Mouse (Mus musculus) spleen, adult 12 weeks (tissue): ENCODE measurements around the gene Adcy6.

Experiments used
- DNase-seq: peaks from one replicate; pipeline ENCODE4 v3.0.0; 2022; ENCODE audit warnings: low spot score

Gene Adcy6

DNA sequence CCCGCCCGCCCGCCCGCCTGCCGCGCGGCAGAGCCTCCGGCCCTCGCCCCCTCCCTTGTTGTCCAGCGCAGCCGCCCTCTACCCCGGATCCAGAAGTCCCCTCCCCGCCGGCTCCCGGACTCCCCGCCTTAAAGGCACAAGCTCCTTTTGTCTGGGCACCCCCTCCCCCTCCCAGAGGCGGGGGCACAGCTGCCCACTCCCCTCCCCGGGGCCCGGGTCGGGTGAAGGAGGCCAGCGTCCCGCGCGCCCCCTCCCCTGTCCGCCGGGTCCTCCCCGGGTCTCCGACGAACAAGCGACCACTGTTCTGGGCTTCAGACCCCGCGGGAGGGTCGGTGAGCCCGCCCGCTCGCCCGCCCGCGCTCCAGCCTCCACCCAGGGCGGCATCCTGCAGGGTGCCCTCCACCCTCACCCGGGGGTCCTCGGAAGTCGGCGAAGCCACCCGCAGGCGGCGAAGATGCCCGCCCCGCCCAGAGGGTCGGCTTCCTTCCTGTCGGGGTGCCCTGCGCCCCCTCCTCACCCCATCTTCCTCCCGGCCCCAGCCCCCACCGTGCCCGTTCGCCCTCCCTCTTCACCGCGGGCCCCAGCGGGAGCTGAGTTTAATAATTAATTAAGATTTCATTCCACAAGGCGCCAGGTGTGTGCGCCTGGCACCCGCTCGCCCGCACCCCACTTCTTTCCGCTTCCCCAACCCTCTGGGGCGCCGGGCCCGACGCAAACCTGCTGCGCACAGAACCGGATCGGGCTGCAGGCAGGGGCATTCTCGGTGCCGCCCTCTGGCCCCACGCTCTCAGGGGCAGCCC is at the start of gene Adcy6:
Adcy6 (minus strand) TSS at position 746 of the 800 bp plus-strand sequence.
- DNase-seq = peak; percentile 19

DNA sequence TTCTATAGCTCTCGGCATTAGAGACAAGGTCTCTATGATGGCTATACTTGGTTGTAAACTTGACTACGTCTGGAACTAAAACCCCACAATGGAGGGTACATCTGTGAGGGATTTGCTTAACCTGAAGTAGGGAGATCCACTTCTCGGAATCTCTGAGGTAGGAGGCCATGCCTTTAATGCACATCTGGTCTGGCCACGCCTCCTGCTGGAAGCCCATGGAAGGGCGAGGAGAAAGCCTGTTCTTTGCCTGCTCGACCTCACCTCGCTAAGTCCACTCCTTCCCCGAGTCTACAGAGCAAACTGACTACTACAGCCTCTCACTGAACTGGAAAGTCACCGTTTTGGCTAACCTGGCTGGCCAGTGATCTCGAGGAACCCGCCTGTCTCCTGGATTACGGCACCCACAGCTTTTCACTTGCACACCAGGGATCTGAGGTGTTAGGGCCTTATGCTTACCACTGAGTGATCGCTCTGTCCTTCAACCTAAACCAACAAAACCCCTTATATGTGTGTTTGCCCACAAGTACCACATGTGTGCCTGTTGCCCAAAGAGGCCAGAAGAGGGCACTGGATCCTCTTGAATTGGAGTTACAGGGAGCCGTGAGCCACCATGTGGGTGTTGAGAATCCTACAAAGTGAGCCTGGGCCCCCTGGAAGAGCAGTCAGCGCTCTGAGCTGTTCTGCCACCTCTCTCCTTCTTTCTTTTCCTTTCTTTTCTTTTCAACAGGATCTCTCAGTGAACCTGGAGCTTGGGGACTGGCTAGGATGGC is 47.3 kb upstream of the Adcy6 start:
- DNase-seq = no peak

DNA sequence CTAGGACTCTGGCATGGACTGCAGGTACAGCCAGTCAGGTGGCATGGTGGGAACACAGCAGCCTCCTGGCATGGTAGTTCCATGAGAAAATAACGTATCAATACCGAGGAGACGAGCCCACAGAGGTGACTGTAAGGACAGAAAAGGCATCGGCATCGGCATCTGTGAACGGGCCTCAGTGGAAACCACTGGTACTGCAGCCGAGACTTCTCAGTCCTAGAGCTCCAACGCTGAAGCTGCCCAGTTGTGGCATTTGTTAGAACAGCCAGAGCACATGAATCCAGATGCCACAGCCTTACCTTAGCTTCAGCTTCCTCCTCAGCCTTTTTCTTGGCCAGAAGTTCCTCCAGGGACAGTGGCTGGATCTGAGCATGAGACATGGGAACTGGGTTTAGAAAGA is 42.3 kb upstream of the Adcy6 start:
- DNase-seq = no peak

DNA sequence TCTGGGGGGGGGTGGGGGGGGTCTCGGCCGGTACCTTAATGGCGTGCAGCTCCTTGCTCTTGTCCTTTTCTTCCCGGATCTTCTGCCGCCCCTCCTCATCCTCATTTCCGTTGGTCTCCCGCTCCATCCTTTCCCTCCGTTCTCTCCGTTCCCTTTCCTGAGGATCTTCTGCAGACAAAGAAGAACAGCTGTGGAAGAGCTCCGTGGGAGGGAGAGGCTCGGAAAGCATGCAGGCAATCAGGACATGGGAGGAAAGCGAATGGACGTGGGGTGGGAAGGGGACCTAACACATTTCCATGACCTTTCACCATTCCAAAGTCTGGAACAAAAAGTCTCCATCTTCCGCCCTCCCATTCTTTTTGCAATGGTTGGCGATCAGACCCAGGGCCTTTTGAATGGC is 41.6 kb upstream of the Adcy6 start:
- no peak for DNase-seq

DNA sequence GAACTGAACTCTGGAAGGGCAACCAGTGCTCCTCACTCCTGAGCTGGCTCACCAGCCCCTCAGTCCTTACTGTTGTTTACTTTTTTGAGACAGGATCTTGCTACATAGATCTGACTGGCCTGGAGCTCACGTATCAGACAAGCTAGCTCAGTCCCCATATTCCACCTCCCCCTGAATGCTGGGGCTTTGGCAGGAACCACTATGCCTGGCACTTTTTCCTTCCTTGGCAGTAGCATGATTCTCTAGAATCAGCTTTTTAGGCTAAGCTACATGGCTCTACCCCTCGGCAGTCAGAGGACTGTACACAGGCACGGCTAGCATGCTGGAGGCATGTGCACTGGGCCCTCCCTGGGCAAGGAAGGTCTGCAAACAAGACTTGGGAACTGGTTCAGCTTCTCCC is 38.2 kb upstream of the Adcy6 start:
- DNase-seq = no peak

DNA sequence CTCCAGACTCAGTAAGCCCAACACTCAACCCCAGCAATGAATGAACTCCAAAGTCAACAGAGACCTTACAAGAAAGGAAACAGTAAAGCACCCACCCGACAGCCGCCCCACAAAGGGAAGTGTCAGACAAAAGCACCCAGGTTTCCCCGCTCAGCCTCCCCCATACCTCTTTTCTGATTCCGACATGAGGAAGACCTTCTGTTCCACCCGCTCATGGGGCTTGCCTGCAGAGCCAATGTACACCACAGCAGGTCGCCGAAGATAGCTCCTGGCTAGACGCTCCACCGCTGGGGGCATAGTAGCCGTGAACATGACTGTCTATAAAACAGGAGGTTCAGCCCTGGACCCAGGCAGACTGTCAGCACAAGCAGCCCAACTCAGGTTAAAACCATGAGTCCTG is 37.4 kb upstream of the Adcy6 start:
- no peak for DNase-seq

DNA sequence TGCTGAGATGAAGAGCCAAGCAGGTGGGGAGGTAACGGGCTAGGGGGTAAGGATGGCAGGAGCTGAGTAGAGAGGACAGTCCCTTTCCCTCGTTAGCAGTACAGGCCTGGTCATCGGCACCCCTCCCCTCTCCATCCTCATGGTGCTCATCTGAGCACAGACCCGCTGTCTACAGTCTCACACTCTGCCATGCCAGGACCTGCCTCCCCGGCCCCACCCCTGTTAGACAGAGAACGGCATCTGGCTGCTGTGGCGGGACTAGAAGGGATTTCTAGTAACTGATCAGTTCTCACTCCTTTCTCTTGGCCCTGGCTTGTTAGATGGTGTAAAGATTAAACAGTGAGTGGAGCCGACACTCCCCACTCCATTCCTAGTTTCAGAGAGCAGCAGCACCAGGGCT is 36.9 kb upstream of the Adcy6 start:
- DNase-seq = no peak

DNA sequence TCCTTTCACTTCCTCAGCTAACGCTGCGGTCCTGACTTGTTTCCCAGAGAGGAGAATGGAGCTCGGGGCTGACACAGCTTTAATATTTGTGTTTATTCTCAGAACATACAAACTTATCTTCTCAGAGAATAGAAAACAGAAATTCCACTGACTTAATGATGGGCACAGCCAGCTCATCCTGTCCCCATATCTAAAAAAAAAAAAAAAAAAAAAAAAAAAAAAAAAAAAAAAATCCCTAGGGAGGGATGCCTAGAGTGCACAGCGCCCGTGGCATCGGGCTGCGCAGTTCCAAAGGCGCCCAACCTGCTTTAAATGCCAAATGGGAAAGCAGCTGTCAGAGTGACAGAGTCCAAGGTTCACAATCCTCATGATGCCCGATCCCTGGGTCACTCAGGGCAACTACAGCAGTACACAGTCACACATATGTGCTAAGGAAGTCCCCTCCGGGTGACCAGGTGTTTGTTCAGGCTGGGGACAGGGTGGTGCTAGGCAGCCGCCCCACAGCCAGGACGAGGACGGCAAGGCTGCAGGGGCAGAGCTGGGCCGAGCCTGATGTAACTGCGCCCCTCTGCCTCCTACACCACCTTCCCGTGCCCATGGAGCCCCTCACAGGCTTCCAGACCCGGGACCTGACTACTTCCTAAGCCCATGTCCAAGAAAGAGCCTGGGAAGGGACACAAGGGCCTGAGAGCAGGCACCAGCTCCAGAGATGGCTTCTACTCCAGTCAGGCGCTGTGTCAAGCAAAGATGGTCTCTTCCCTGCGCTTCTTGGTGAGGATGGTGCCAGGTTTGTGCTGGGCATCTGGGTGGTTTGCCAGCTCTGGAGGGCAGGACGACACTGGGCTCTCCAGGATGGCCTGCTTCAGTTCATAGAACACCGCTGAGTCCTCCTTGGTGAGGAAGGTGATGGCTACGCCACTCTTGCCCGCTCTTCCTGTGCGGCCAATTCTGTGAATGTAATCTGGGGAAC is 35.5 kb upstream of the Adcy6 start:
- DNase-seq = no peak

DNA sequence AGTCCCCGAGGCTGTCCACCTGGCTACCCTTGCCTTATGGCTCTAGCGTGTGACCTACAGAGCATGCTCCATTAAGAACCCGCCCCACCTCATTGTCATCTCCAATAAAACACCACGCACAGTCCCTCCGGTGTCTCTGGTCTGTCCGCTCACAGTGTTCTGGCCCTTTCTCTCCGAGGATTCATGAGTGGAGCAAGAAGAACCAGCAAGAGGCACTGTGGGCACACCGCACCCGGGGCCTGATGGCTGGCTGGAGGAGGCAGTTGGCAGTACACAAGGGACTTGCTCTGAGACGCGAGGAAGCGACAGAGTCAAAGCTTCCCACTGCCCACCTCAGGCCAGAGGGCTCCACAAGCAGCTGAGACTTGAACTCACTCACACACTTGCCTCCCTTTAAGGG is 34.5 kb upstream of the Adcy6 start:
- no peak for DNase-seq

DNA sequence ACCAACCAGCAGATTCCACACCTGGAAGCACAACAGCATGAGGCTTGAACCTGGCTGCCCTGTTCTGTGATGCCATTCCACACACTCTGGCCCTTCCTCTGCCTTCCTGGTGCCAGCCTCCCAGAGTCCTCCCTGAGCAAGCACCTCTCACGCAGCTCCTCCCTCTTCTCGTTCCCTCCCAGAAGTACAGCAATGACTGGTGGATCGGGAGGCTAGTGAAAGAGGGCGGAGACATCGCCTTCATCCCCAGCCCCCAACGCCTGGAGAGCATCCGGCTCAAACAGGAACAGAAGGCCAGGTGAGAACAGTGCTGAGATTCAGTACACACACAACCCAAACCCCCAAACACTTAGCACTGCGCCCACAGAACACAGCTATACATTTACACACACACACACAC is 30.3 kb upstream of the Adcy6 start:
- no peak for DNase-seq

DNA sequence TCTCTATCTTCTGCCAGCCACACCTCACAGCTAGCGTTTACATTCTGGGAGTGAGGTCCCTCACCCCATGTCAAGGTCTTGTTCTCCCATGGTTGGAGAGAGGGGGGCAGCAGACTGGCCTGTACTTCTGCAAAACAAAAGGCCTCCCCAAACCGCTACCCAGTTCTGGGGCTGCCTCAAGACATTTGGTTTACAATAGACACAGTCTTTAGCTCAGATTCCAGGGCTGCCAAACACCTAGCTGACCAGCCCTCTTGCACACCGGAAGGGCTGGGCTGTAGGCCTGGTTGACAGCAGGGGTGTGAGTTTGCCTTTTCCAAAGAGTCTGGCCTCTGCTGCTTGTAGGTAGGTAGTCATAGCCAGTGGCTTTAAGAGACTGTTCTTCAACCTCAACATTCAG is 27.3 kb upstream of the Adcy6 start:
- no peak for DNase-seq

DNA sequence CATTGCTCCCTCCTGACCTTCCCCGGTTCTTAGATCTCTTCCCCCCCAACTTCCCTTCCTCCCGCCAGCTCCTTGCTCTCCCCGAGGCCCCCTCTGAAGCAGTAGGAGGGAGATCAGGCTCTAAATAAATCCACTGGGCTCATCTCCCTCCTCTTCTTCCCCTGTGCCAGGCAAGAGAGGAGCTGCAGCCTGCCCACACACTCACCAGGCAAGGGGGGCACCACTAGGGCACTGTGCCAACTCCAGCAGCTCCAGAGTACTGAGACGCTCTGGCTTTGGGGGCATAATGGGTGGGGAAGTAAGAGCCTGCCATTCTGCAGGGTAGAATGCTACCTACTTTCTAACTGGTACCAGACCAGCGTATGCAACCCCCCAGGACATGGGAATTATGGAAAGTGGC is 26.6 kb upstream of the Adcy6 start:
- DNase-seq = no peak

DNA sequence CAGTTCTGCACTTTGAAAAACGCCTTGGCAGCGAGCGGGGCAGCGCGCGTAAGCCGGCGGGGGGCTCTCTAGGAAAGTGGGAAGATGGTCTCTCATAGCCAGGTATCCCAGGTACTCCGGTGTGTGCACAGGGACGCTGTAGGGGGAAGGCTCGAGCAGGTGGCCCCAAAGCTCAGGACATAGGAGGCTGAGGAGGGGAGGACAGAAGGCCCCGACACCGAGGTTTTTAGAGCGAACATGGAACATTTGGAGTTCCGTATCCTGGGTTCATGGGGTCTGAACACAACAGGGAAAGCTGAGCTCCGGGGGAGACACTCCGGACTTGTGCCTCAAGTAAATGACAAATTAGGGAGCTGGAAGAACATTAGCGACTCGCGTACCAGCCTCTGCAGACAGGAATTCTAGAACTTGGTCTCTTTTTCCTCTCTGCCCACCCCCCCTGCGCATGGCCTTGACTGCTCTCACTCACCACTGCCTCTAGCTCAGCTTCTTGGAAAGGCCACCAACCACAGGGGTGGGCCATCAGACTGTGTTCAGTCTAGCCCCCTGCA is 25.5 kb upstream of the Adcy6 start:
- no peak for DNase-seq

DNA sequence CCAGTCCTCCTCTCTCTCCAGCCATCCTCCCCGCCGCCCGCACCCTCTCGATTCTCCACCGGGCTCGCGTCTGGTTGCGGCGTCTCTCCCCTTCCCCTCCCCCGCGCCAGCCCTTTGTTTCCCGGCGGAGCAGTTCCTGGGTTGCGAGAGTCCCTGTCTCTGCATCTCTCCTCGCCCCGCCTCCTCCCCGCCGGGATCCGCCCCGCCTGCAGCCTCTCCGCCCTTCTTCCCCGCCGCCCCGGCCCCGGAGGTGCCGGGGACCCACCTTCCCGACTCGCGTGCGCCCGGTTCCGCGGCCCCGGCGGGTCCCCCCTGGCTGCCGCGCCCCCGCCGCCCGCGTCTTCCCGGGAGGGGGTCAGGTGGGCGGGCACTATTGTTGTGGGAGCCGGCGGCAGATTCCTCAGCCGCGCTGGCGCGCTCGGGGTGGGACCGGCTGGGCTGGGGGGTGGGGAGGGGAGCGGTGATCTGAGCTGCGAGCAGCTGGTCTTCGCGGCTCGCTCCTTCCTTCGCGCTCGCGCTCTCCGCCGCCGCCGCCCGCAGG is 24.7 kb upstream of the Adcy6 start:
- DNase-seq = peak; percentile 17

DNA sequence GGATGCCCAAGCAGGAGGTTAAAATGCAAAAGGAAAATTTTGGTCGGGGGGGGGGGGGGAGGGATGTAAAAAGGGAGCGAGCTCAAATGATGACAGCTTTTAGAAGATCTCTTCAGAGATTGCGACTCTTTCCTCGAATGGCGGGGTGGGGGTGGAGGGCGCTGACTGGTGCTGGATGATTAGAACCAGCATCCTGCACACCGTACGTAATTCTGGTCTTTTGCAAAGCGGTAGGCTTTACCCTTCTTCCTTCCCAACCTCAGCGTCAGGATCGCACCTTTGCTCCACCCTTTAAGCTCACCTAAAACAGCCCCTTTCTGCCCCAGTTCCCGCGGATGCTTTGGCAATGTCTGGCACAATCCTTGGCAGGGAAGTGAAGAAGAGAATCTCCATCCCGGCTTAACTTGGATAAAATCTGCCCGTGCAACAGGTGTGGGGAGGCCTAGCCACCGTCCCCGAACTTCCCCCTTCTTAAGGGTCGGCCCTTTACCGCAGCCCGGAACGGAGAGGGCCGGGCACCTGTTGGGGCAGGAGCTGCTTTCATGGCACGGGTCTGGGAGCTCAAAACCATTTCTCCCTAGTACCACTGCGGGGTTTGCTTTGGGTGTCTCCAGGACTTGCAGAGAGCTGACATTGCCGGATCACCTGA is 24.1 kb upstream of the Adcy6 start:
- no peak for DNase-seq

DNA sequence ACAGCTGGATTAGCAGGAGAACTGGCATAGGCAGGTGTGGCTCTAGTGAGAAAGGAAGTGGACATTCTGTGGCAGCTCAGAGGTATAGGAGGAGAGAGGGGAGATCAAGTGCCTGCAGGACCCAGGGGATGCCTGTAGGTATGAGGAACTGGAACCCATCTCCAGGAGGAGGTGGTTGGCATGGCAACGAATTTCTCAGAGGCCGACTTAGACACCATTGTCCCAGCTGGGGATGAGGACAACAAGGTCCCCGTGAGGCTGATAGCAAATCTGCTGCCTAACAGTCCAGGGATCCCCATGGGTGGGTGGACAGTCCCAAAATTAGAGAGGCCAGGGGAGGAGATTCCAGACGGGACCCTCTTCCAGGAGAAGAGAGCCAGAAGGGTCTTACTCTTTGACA is 23.0 kb upstream of the Adcy6 start:
- no peak for DNase-seq

DNA sequence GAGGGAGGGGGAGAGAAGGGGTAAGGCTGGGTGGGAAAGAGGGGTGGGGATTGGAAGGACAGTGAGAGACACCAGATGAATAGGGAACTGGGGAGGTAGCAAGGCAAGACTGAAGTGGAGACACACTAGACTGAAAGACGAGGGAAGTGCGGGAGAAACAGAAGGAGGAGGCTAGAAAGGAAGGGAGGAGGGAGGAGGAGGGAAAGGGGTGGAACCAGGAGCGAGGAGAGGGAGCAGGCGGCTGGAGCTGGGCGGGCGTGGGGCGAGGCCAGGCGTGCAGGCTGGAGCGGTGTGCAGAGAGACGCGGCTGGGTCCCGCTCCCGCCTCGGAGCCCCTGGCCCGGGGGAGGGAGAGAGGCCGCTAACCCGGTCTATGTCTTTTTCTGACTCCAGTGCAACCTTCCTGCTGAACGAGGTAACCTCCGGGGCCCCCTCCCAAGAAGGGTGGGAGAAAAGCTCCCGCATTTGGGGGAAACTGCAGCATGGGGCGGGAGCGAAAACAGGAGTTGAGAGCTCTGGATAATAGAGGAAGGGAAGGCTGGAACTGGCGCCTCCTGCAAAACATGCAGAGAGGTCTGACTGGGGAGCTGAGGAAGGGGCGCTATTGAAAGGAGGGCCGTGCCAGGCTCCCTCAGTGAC is 22.4 kb upstream of the Adcy6 start:
- DNase-seq = no peak

DNA sequence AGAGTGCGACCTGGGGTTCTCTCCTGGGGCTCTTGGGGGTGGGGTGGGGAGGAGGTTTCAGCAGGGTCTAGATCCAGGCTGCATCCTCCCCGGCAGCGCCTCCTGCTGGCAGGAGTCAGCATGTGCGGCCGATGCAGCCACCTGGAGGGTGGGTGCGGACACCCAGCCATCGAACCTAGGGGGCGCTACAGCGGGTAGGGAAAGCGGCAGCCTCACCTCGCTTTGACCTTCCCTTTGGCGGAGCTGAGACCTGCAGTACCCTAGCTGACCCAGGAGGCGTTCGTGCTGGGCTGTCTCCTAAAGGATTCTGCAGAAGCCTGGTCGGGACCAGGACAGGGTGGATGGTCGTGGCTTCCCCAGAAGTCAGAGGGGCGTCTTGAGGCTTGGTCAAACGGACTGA is 21.6 kb upstream of the Adcy6 start:
- DNase-seq = peak; percentile 56

DNA sequence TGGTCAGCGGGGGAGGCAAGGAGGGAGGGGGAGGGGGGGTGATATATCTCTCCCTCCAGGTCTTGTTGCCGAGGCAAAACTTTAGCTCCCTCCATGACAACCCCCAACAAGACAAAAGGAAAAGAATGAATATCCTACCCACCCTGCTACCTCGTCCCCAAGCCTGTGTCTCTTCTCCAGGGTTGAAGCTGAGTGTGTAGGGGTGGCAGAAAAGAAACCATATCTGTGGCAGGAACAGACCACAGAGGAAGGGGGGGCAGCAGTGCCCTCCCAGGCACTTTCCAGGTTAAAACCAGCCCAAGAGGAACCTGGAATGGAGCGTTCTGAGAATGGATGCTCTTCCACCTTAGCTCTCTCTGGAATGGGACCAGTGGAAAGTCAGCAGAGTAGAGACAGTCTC is 20.7 kb upstream of the Adcy6 start, which contains the start of gene Cacnb3:
Cacnb3 (plus strand) TSS at position 301 of the 400 bp plus-strand sequence.
- DNase-seq = no peak

DNA sequence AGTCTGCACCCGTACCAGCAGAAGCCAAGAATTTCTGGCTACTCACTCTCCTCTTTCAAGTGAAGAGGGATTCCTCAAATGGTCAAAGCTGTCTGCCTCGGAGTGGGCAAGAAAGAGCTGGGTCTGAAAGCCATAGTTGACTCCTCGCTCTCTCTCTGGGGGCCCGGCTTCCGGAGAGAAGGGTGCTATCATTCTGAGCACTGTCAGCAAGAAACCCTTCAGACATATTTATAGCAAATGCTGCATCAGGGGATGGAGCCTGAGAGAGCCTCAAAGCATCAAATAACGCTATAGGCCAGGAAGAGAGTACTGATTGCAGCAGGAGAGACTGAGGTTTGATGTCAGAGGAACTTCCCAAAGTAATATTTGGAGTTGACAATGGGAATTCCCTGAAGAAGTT is 19.6 kb upstream of the Adcy6 start:
- DNase-seq = no peak
